Mouse (Mus musculus) lung, adult 2 months (tissue): ENCODE measurements around the gene Pecr.

Experiments
- CTCF ChIP-seq: fragments of 200-500 bp; IDR thresholded peaks from 2 replicates; pipeline ENCODE4 v1.5.1; 2011; ENCODE audit warnings: mild to moderate bottlenecking, low read length, control low read depth; ENCODE audit not compliant: insufficient read depth
- POLR2A ChIP-seq: fragments of 200-500 bp; IDR thresholded peaks from 2 replicates; pipeline ENCODE4 v1.6.1; 2011; ENCODE audit warnings: low read depth, mild to moderate bottlenecking, control low read depth, low read length, borderline replicate concordance; ENCODE audit errors: extremely low read depth

GRCm38 (mm10) chr1:72238016-72238580 is 46.0 kb downstream of the Pecr start:
- TF ChIP-seq CTCF (no peak), POLR2A (no peak)
